Mouse (Mus musculus): Measurements from ENCODE around the gene 2210010C04Rik. TPM values are rescaled to one million over a fixed set of nuclear protein-coding genes. Genes with fewer than 3 reads are reported as not detected.
"Not testable (repeated sequence)": the region's sequence is repeated elsewhere in the genome, so short reads cannot be mapped to it uniquely, and the experiment has no call there.

2210010C04Rik gene
- polyA plus RNA-seq, 1 experiment from 2014 or later: not detected

DNA sequence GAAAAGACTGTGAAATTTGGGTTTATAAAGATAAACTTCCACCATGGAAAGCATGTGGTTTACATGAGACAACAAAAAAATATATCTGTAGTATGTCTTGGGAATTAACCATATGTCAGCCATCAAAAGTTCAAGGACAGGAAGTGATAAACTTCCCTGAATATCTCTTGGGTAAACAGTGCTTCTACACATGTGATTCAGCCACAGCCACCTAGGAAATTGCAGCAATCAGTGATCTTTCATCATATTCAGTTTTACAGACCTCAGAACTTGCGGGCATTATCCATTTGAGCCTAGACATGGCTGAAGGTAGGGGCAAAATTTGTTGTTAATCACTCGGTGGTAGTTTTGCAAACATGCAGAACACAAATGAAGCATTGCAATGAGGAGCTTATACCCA is 16.7 kb downstream of the 2210010C04Rik start:
- H3K9ac ChIP-seq: no peak overlapping the region
- WGBS (ENCODE audit: insufficient replicate concordance): 48% methylated on average over 2 of the region's 2 CpGs
- no peak overlapping the region for H3K27ac ChIP-seq (replicated peaks)
- no peak overlapping the region for H3K4me3 ChIP-seq (replicated peaks)
- H3K4me2 ChIP-seq: no peak overlapping the region
- no peaks in the 10 kb centered on the region for H3K9me3 ChIP-seq (replicated peaks)
- H3K4me1 ChIP-seq (replicated peaks): no peaks in the 10 kb centered on the region
- no peak for ATAC-seq (ENCODE audit: insufficient read depth)
- no peaks in the 10 kb centered on the region for H3K27me3 ChIP-seq
- H3K36me3 ChIP-seq (replicated peaks): no peaks in the 10 kb centered on the region

- H3K27ac ChIP-seq (replicated peaks): no peak overlapping the region
- no peak overlapping the region for H3K9ac ChIP-seq
- ATAC-seq (ENCODE audit: insufficient read depth): no peak
- H3K27me3 ChIP-seq: no peaks in the 10 kb centered on the region
- H3K36me3 ChIP-seq (replicated peaks): no peaks in the 10 kb centered on the region
- H3K9me3 ChIP-seq (replicated peaks): no peaks in the 10 kb centered on the region
- WGBS (ENCODE audit: insufficient replicate concordance): 49% methylated on average over 4 of the region's 4 CpGs
- no peak overlapping the region for H3K4me2 ChIP-seq
- H3K4me1 ChIP-seq (replicated peaks): no peaks in the 10 kb centered on the region
- no peak overlapping the region for H3K4me3 ChIP-seq (replicated peaks)
Measured at GRCm38 (mm10) chr6:41015065-41015464, 20.2 kb downstream of the 2210010C04Rik start.

- not testable (repeated sequence) for H3K4me2 ChIP-seq; H3K36me3 ChIP-seq (replicated peaks); ATAC-seq (ENCODE audit: insufficient read depth); H3K9me3 ChIP-seq (replicated peaks); H3K27ac ChIP-seq (replicated peaks); H3K4me1 ChIP-seq (replicated peaks); H3K4me3 ChIP-seq (replicated peaks); H3K27me3 ChIP-seq; H3K9ac ChIP-seq
Measured at GRCm38 (mm10) chr6:40999379-40999778, 35.9 kb downstream of the 2210010C04Rik start, which contains the start of gene Gm2663. Gene Gm2663 (minus strand): TSS chr6:40999479.

Other genes starting within 250 kb of the 2210010C04Rik start
- not detected in 2 replicates for gene Moxd2, start 148.0 kb downstream of the 2210010C04Rik start, polyA plus RNA-seq (2015; fragmentation: Nextera tagmentation; extraction: Ambion mirVana)
- not detected in 2 replicates for gene Prss58, start 135.1 kb downstream of the 2210010C04Rik start, polyA plus RNA-seq (2015; fragmentation: Nextera tagmentation; extraction: Ambion mirVana)
- gene 1700074P13Rik, start 95.0 kb downstream of the 2210010C04Rik start, polyA plus RNA-seq (2015; fragmentation: Nextera tagmentation; extraction: Ambion mirVana): not detected in 2 replicates
- gene Gm4744, start 83.6 kb downstream of the 2210010C04Rik start, polyA plus RNA-seq (2015; fragmentation: Nextera tagmentation; extraction: Ambion mirVana): not detected in 2 replicates
- not detected in 2 replicates for gene 1810009J06Rik, start 70.8 kb downstream of the 2210010C04Rik start, polyA plus RNA-seq (2015; fragmentation: Nextera tagmentation; extraction: Ambion mirVana)
- gene Gm2663, start 36.0 kb downstream of the 2210010C04Rik start, polyA plus RNA-seq (2015; fragmentation: Nextera tagmentation; extraction: Ambion mirVana): not detected in 2 replicates